Mouse (Mus musculus): ENCODE measurements around the gene Hs6st3.

Hs6st3 gene

DNA sequence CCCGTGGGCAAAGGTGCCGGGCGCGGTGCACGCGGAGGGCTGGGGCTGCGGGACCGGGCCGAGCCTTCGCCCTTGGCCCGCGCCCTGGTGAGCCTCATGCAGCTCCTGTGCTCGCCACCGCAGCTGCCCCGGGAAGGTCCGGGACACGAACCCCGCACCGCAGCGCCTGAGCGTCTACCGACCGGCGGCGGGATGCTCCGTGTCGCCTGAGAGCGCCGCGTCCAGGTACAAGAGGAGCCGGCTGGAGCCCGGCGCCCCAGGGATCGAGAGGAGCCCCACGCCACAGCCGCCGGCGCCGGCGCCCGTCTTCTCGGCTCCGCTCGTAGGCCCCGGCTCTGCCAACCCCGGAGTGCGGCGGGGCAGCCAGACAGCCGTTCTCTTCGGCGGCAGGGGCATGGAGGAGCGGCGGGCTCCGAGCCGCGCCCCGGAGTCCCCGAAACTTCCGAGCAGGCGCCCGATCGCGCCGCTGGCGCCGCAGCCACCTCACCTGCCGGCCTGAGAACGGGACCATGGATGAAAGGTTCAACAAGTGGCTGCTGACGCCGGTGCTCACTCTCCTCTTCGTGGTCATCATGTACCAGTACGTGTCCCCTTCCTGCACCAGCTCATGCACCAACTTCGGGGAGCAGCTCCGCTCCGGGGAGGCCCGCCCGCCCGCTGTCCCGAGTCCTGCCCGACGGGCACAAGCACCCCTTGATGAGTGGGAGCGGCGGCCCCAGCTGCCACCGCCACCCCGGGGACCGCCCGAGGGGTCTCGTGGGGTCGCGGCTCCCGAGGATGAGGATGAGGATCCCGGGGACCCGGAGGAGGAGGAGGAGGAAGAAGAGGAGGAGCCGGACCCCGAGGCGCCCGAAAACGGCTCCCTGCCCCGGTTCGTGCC is at the start of gene Hs6st3:
Gene Hs6st3 (plus strand): TSS at position 436 of the 880 bp plus-strand sequence.
- DNase-seq (ENCODE audit: low read depth, low spot score), result no peak

- no peak for DNase-seq (ENCODE audit: low read depth, low spot score)
Measured at GRCm38 (mm10) chr14:119098851-119099569, 39.1 kb upstream of the Hs6st3 start, which contains the start of gene Uggt2. Gene Uggt2 (minus strand): TSS chr14:119099430.

DNA sequence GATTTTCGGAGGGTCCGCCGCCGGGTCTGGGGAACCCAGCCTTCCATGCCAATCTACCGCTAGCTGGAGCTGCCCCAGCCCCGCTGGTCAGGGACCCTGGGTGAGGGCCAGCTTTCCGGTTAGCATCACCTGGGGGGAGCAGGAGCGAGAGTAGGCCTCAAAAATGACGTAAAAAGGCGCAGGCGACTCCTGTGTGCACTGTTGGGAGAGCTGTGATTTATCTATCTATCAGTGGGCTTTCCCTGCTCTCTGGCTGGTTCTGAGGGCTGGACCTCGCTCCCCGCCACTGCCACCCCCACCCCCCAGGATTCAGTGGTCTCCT is 38.6 kb upstream of the Hs6st3 start:
- DNase-seq (ENCODE audit: low read depth, low spot score), result no peak

DNA sequence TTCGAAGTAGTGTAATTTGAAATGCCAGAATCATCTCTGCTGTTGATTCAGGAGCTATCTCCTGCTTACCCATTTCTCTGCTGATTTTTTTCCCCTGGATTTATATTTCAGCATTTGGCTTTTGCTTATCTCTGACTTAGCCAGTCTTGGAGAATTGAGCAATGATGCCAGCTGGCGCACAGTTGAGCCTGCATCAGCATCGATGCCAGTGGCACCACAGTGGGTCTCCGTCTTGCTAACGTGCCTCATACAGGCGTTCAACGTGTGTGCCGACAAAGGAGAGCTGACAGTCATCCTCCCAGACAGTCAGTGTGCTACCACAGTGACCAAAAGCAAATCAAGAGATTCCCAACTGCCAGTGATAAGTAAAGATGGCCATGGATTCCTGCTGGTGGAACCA is 30.6 kb upstream of the Hs6st3 start:
- no peak for DNase-seq (ENCODE audit: low read depth, low spot score)

DNA sequence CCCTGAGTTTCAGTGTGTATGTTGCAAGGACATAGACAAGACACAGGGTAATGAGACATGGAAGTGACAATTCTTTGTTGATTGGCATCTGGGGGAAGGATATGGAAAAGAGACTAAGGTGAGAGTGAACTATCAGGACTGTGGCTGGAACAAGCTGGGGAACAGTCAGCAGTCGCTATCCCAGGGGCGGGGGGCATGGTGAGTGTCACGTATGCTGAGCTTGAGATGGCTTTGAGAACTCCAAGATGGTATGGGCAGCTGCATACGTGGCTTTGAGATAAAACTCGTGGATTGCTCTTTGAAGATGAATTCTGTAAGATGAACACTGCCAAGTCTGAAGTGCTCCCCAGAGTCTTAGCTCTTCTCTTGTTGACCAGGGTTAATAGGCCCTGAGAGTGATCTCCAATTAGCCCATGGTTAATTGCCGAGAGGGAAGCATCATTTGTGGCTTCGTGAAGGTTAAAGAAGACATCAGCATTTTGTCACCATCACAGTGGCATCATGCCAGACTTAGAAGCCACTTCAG is 29.3 kb upstream of the Hs6st3 start:
- no peak for DNase-seq (ENCODE audit: low read depth, low spot score)

DNA sequence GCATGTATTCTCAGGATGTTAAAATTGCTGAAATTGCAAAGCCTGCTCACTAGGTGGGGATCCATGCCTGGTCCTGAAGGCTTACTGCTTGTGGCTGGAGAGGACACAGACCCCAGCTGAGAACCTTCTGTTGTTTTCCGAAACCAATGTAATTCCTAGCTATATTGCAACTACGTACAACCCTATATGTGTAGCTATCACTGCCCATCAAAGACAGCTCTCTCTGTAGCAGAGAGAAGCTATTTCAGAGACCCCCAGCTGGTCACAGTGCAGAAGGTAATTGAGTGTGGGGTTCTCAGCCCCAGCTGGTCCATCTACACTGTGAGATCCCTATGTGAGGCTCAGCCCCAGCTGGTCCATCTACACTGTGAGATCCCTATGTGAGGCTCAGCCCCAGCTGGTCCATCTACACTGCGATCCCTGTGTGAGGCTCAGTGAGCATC is 28.3 kb upstream of the Hs6st3 start:
- no peak for DNase-seq (ENCODE audit: low read depth, low spot score)

DNA sequence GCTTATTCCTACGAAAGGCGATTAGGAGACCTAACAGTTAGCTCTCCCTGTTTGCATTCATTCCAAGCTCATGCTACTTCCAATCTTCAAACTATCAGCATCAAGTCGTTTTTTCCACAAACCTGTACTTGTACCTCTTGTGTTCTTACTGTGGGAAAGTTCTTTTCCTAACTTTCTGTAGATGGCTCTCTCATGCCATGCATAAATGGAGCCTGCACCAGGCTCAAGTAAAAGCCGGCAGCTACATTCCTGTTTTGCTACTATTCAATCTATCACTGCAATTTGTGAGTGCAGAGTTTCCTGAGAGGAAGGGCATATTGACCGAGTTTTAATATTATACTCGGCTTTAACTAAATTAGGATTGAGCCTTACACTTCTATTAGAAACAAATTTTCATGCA is 25.6 kb upstream of the Hs6st3 start:
- DNase-seq (ENCODE audit: low read depth, low spot score), result no peak

- DNase-seq (ENCODE audit: low read depth, low spot score), result no peak
Measured at GRCm38 (mm10) chr14:119123582-119123981, 14.6 kb upstream of the Hs6st3 start.

DNA sequence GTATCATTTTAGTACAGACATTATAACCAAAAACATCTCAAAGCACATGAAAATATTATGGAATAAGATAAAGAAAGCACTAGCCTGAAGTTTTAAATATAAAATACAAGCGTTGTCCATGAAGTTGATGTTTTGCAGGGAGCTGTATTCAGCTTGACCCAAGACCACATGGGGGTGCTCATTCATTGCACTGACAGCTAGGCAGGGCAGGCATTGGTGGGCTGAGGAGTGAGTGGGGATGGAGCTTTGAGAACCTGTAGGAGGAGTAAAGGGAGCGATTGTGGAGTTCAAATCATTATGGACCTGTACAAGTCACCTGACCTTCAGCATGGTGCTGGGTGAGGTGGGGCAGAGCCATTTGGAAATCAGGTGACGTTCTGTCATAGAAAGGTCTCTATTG is 14.1 kb upstream of the Hs6st3 start:
- no peak for DNase-seq (ENCODE audit: low read depth, low spot score)

- DNase-seq (ENCODE audit: low read depth, low spot score), result no peak
Measured at GRCm38 (mm10) chr14:119125840-119126239, 12.3 kb upstream of the Hs6st3 start.

- no peak for DNase-seq (ENCODE audit: low read depth, low spot score)
Measured at GRCm38 (mm10) chr14:119127330-119127729, 10.8 kb upstream of the Hs6st3 start.

- no peak for DNase-seq (ENCODE audit: low read depth, low spot score)
Measured at GRCm38 (mm10) chr14:119137512-119137905, 632 bp upstream of the Hs6st3 start.

DNA sequence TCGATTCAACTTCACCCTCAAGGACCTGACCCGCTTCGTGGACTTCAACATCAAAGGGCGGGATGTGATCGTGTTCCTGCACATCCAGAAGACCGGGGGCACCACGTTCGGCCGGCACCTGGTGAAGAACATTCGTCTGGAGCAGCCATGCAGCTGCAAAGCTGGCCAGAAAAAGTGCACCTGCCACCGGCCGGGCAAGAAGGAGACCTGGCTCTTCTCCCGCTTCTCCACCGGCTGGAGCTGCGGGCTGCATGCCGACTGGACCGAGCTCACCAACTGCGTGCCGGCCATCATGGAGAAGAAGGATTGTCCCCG is 602 bp downstream of the Hs6st3 start:
- DNase-seq (ENCODE audit: low read depth, low spot score), result no peak

- DNase-seq (ENCODE audit: low read depth, low spot score), result no peak
Measured at GRCm38 (mm10) chr14:119139381-119139950, 1.3 kb downstream of the Hs6st3 start.

- no peak for DNase-seq (ENCODE audit: low read depth, low spot score)
Measured at GRCm38 (mm10) chr14:119153088-119153487, 14.9 kb downstream of the Hs6st3 start.

DNA sequence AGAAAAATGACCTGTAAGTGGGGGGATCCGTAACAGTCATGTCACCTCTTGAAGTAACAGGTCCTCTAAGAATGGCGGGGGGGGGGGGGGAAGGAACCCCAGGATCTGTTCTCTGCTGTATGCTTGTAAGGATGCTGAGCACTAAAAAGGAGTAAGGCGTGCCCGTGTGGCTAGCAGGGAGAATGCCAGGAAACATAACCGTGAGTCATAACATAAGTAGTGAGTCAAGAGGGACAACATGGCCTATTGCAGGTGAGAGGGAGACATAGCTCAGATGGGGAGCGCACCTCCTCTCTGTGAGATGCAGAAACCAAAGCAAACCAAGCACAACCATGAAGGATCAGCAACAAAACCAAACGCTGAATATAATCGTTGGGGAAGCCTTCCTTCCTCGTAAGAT is 55.8 kb downstream of the Hs6st3 start:
- DNase-seq (ENCODE audit: low read depth, low spot score), result no peak

- no peak for DNase-seq (ENCODE audit: low read depth, low spot score)
Measured at GRCm38 (mm10) chr14:119203508-119203907, 65.4 kb downstream of the Hs6st3 start.

DNA sequence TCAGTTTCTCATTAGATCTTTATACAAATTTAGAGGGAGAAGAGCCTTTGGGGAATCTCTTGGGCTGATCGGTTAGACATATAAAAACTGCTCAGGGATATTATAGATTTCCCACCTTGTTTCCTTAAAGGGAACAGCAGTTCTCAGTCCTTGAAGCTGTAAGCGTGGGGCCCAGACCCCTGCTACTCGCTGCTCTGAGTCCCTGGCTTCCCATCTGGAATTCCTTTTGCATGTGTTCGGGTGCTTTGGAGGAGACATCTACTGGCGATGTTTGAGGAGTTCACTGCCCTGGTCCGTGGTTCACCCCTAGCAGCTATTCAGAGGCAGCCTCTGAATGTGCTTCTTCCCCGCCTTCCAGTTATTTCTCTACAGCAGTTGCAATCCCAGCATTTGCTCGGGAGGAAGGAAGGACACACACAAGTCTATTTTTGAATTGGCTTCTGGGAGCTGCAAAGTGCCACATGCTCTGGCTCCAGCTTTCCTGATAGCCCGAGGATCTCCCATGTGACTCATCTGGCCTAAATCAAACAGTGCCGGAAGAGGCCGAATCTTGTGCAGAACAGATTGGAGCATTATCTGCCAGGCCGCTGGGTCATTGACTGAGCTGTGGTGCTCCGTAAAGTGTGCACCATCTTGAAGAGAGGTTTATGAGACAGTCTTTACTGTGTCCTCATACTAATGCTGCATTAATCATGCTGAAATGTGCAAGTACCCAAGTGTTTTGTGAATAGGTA is 77.6 kb downstream of the Hs6st3 start:
- no peak for DNase-seq (ENCODE audit: low read depth, low spot score)

GRCm38 (mm10) chr14:119227709-119228338 is 89.7 kb downstream of the Hs6st3 start:
- DNase-seq (ENCODE audit: low read depth, low spot score), result no peak

DNA sequence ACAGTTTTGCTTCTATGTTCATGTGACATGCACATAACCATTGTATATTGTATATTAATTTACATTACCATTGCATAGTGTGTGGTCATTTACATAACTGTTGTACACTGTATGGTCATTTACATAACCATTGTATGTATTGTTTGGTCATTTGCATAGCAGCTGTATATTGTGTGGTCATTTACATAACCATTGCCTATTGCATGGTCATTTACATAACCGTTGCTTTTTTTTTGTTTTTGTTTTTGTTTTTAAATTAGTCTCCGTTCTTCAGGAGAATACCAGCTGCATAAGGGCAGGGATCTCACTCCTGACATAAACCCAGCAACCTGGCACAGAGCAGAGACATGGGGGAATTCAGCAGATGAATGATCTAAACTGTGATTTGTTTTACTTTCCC is 95.5 kb downstream of the Hs6st3 start:
- no peak for DNase-seq (ENCODE audit: low read depth, low spot score)

- no peak for DNase-seq (ENCODE audit: low read depth, low spot score)
Measured at GRCm38 (mm10) chr14:119247131-119247530, 109.0 kb downstream of the Hs6st3 start.
